Mouse (Mus musculus): ENCODE results near the gene Bbs9.
"Not testable (repeated sequence)": the region's sequence is repeated elsewhere in the genome, so short reads cannot be mapped to it uniquely, and the experiment has no call there.

The Bbs9 gene

DNA sequence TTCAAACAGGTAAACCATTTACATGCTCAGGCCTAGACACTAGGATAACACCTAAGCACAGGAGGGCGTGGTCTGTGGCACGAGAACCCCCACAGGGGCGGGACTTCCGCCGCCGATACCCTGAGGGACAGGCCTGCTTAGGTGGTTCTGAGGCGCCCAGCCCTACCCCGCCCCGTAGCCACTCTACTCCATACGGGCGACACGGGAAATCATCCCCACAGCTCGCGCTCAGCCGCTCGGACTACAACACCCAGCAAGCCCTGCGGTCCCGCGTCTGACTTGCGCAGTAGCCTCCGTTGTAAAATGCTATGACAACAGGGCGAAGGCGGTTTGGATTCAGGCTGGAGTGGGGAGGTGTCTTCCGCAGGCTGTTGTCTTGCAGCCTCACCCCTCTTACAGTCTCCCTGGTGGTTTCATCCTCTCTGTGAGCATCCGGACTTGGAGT is at the start of gene Bbs9:
Bbs9 (plus strand) TSS at position 292 of the 445 bp plus-strand sequence.
- DNase-seq = peak; percentile 94 to 97

DNA sequence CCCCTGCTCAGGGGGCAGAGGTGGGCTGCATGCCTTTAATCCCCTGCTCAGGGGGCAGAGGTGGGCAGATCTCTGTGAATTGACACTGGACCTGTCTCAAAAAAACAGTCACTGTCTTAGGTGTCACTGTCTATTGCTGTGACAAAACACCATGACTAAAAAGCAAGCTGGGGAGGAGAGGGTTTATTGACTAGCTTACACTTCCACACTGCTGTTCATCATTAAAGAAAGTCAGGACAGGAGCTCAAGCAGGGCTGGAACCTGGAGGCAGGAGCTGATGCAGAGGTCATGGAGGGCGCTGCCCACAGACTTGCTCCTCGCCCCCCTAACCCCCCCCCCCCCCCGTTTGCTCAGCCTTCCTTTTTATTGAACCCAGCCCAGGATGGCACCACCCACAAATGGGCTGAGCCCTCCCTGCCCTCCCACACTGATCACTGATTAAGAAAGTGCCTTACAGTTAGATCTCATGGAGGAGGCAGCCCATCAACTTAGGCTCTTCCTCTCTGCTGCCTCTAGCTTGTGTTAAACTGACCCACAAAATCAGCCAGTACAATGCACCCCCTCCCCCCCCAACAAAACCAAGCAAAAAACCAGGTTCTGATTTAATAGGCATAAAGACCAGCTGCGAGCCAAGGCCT is 47.4 kb upstream of the Bbs9 start:
- DNase-seq = no peak

DNA sequence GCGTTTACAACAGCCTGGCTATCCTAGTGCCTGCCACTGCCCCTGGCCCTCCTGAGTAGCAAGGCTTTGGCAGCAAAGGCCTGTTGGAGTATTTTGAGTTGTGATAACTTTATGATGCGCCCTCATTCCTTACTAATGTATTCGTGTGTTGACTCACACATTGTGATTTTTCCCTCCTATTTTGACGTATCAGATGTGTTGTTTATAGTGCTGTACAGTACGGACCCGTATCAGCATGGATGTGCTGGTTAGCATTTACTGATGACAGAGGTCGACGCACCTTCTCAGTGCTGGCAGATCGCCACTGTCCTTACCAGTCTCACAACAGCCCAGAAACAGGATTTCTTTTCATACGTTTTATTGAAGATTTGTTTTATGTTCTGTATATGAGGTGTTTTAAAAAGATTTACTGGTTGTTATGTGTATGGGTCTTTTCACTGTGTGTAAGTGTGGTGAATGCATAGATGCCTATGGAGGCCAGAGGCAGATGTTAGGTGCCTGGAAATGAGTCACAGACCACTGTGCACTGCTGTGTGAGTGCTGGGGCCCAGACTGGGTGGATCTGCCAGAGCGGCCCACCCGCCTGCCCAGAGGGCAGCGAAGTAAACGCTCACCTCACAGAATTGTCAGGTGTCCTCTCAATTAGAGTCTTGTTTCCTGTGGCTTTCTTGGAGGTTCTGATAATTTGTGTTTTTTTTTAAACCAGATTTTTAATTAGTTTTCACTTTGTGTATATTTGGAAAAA is 46.7 kb upstream of the Bbs9 start:
- no peak for DNase-seq

DNA sequence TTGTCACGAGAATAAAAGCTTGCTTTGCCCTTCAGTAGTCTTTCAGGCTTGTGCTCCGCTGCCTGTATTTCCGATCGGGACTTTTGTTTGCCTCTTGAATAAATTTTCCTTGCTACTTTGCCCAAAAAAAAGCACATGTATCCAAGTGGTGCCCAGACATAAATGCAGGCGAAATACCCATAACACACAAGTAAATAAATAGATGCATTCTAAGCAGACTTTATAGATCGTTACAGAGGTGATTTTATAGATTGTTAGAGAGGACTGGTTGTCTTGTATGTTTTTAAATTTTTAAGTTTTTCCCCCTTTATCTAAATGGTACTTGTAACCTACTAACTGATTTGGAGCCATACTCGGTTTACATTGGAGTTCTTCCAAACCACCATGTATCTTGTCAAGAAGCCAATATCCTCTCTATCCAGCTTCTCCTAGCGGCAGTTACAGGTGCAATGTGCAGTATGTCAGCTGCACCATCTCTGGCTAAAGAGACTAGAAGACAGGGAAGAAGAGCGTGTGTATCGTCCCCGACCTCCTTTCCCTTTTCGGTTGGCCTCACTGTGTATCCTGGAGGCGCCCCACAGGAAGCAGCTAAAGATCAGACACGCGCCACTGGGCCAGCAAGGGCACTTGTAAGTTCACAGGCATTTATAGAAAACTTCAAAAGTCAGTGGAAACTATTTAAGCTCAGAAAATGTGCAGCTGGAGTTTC is 45.8 kb upstream of the Bbs9 start:
- peak; percentile 19 to 35 for DNase-seq

DNA sequence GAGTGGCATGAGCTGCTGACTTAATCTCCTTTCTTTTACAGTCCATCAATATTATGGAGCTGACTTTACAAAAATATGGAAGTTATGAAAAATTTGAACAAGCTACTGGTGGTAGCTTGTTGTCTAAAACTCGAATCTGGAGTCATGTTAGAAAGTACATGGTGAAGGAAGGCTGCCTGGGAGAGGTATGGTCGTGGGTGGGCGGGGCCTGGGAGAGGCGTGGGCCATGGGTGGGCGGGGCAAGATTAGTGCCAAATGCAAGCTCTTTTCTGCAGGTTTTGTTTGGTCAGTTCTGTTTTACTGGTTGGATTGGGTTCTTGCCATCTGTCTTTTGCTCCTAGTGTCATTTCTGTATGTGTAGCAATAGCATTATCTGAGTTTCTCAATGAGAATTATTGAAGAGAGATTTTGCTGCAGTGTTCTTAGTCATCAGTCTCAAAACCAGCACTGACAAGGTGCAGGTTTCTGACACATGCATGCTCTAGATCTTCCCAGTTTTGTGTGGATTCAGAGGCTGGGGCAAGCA is 45.1 kb upstream of the Bbs9 start:
- DNase-seq = no peak

DNA sequence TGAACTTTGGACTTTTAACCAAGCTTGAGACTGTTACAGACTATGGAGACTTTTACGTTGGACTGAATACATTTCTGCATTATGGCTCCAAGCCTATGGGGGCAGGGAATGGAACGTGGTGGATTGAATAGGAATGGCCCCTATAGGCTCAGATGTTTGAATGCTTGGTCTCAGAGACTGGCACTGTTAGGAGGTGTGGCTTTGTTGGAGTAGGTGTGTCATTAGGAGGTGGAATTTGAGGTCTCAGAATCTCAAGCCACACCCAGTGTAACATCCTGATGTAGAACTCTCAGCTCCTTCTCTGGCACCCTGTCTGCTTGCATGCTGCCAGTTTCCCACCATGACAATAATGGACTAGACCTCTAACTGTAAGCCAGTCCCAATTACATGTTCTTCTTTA is 42.3 kb upstream of the Bbs9 start:
- DNase-seq = no peak

DNA sequence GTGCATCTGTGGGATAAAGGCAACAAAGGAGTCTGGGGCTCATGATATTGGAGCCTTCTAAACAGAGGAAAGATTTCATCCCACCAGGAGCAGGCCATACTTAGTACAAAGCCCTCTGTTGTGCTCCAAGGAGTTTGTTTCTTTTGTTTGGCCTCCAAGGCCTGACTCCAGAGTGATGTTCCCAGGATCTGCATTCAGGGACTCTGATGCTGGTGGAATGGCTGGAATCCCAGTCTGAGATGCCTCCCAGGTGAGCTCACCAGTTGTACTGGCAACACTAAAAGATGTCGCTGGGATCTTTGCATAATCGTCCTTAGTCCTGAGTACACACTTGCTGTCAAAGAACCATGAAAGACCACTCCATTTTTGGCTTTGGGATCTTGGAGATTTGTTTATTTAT is 41.4 kb upstream of the Bbs9 start:
- DNase-seq = no peak

DNA sequence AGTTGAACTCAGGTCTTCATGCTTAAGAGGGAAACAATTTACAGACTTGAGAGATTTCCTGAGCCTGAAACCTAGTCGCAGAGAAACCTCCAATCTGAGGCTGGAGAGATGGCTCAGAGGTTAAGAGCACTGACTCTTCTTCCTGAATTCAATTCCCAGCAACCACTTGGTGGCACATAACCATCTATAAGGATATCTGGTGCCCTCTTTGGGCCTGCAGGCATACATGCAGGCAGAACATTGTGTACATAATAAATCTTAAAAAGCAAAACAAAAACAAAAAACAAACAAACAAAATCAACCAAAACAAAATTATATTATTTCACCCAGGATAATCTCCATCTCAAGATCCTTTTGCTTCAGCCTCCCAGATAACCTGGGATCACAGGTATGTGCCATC is 36.7 kb upstream of the Bbs9 start:
- no peak for DNase-seq

DNA sequence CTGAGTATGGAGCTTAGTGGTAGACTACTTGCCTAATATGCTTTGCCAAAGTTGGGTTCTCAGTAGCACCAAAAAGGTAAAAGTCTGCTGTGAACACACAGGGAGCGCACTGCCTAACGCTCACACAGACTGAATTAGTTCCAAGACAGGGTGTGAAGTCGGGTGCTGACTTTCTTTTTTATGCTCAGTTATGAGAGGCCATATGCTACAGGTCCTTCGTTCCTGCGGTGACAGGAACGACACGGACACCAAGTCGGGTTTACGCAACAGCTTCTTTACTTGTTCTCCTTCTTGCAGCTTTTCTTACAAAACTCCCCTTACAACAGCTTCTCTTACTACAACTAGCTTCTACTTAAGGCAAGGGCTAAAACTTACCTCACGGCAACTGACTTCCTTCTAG is 32.4 kb upstream of the Bbs9 start:
- no peak for DNase-seq

DNA sequence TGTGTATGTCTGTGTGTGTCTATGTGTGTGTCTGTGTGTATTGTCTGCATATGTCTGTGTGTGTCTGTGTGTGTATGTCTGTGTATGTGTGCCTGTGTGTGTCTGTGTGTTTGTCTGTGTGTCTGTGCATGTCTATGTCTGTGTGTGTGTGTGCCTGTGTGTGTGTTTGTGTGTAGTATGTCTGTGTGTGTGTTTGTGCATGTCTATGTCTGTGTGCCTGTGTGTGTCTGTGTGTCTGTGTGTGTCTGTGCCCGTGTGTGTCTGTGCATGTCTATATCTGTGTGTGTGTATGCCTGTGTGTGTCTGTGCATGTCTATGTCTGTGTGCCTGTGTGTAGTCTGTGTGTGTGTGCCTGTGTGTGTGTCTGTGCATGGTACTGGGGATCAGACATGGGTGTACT is 30.4 kb upstream of the Bbs9 start:
- no peak for DNase-seq

DNA sequence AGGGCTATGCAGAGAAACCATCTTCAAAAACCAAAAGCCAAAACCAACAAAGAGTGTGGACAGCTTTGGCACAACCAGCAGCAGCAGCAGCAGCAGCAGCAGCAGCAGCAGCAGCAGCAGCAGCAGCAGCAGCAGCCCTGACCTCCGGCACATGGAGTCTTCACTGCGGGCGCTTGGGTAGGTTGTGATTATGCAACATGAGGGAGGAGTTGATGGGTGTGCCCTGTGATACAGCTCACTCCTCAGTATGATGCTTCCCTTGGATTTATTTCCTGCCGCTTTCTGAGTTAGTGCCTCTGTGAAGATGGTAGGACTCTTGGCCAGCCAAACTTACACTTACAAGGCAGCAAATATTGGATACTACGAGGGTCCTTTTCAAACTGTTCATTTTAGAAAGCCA is 28.3 kb upstream of the Bbs9 start:
- no peak for DNase-seq

DNA sequence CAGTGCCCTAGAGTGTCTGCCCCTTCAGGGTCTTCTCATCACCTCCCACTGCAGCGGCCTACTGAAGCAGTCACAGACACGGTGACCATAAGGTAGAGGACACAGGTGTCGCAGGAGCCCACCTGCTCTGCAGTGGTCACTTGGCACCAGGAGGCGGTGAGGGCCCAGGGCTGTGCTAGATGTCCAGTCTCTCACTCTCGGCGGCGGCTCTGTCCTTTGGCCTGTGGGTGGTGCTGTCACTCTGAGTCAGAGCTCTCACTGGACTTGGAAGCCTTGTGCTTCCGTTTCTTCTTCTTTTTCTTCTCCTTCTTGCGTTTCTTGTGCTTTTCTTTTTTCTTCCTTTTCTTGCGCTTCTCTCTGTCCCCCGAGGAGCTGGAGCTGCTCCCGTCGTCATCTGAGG is 27.1 kb upstream of the Bbs9 start:
- DNase-seq = peak; percentile 35 to 39

DNA sequence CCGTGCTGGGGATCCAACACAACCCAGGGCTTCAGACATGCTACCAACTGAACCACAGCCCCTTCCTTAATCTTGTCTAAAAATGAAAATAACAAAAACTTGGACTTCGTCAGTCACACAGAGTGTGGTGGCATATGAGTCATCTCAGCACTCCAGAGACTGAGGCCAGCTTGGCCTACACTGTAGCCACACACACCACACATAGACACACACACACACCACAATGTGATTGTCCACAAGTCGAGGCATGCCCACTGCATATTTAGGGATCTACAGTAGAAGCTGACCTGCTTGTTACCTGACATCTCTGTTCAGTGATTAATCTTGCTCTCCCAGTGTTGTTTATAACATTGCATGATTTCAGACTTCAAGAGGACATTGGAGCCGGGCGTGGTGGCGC is 26.3 kb upstream of the Bbs9 start:
- no peak for DNase-seq

DNA sequence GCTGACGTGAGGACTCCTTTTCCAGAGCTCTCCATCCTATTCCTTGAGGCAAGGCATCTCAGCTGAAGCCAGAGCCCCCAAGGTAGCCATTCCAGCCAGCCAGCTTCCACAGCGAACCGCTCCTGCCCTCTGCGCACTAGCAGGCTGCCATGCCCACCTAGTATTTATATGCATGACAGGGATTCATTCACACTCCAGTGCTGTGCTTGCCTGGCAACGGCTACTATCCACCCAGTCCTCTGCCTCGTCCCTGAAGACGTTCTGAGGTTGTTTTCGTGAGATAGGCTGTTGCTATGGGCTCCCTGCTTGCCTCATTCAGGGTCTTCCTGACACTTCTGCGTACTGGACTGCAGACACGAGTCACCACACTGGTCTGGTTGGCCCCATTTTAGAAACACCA is 22.8 kb upstream of the Bbs9 start:
- no peak for DNase-seq

DNA sequence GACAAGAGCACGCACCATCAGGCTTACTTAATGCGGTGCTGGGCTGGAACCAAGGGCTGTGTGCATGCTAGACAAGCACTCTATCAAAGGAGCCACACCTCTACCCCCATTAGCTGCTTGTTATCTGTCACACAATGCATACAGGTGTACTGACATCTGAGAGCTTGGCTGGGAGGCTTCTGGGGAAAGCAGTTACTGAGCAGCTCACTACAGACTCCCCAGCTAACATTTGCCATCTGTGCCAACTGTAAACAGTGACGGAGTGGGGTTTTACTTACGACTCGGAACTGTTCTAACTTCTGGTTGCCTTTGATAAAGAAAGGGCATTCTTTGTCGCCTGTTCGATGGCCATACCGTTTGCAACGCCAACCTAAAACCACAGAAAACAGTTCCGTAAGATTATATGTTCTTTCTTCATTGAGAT is 22.0 kb upstream of the Bbs9 start:
- no peak for DNase-seq

DNA sequence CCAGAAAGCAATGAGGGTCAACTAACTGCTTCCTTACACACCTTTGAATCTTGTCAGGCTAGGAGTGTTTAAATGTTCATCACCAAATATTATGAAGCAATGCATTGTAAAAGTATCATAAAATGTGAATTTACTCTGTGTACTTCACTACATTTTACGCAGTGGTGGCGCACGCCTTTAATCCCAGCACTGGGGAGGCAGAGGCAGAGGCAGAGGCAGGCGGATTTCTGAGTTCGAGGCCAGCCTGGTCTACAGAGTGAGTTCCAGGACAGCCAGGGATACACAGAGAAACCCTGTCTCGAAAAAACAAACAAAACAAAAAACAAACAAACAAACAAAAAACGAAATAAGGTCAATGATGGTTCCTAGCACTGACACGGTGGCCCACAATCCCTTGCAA is 21.5 kb upstream of the Bbs9 start, which contains the start of gene Gm17545:
Gm17545 (plus strand) TSS at position 301 of the 400 bp plus-strand sequence.
- DNase-seq = not testable (repeated sequence)

DNA sequence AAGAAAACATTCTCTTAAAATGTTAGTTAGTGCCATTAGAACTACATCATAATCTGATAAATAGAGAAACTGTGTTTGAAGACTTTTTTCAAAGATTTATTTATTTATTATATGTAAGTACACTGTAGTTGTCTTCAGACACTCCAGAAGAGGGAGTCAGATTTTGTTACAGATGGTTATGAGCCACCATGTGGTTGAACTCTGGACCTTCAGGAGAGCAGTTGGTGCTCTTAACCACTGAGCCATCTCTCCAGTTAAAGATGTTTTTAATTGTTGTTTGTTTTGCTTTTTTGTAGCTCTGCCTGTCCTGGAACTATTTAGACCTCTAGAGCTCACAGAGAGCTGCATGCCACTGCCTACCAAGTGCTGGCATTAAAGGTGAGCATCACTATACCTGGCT is 20.5 kb upstream of the Bbs9 start:
- no peak for DNase-seq

DNA sequence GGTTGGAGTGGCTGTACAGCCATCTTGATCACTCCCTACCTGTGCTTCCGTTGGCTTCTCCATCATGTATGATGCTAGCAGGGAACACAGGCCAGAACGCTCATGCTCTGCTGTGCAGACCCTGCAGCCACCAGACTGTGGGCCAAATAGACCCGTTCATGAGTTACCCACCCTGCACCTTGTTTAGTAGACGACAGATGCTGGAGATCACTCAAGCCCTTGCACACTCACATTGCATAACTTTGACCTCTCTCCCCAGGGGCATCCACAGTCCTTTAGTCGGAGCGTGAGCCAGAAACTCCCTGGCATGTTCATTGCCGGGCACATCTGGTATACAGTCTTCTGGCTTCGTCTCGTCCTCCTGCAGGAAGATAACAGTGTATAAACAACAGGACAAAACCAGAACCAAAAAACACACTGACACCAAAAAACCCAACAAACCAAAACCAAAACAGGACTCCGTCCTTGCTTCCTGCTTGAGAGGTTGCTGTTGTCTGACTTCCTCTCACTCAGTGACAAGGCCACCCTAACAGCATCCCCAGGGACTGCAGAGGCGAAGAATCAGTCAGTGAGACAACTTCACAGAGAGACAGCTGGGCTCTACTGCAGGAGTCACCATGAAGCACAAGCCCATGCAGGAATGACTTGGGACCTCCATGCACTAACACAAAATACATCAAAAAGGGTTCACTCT is 18.2 kb upstream of the Bbs9 start:
- DNase-seq = no peak

DNA sequence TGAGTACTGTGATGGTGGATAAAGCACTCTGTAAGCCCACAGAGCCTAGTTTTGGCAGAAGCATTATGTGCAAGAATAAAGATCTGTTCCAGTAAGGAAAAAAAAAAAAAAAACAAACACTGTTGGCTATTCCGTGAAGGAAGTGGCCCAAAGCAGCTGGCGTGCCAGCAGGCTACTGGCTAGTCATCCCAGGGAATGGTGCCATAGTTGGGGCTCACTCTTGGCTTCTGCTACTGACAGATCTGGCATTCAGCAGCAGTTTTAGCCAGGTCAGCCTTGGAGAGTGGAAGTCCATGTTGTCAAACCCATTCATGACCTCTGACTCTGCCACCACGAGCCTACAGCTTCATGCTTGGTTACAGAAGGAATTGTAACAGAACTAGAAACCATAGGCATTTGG is 13.6 kb upstream of the Bbs9 start:
- peak; percentile 93 to 94 for DNase-seq

DNA sequence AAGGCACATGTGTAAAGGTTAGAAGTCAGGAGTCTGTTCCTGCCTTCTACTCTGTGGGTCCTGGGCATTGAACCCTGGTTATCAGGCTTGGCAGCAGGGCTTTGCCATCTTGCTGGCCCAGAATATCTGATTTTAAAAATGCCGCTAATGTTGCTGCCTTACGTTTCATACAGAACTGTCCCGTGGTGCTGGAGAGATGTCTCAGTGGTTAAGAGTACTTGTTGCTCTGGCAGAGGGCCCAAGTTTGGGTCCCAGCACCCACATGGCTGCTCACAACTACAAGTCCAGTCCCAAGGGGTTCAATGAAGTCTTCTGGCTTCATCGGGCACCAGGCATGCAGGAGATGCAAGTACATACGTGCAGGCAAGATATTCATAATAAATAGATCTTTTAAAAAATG is 9.3 kb upstream of the Bbs9 start:
- DNase-seq = peak in 1 of 2 experiments; percentile 25

DNA sequence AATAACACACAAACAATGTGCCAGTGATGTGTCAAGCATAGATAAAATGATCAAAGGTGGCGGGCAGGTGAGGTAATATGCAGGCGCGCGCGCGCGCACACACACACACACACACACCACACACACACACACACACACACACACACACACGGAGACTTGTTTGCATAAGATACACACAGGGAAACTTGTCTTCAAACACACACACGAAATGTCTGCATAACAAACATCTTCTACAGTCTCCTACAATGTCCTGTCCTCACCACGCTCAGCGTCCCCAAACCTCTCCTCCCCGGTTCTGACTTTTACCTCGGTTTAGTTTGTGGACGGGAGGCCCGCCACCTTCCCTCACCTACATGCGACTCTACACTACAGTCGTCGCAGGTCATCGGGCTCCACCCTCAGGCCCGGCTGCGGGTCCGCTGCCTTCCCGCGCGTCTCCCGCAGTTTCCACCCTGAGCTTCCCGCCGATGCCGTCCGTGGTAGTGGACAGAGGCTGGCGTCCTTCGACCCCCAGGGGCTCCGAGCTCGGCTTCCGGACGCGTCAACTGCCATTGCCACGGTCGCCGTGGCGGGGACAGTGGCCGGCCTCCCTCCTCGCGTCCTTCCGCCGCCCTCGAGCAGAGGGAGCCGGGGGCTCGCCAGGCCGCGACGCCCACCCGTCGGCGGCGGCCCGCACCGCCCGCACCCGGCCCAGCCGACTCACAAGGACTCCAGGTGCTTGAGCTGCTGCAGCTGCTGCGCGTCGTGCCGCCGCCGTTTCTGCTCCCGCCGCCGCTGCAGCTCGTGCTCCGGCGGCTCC is 7.9 kb upstream of the Bbs9 start:
- peak; percentile 52 to 67 for DNase-seq

All from cerebellum, adult 18-20 months (tissue).